Mouse (Mus musculus) heart, embryonic 16.5 days (tissue): ENCODE measurements at regions not wholly inside any gene's neighbourhood (a gene's known extent, or its start where the extent isn't known, plus 50 kb on each side); places are given as distances from the start of the nearest gene placed in this dataset.

Experiments
- ATAC-seq: fragments of 200-750 bp; cut with Nextera tagmentation; replicated peaks from 2 replicates; pipeline ENCODE4 v1.8.0; 2017; ENCODE audit warnings: moderate number of reproducible peaks; ENCODE audit not compliant: insufficient read depth, low FRiP score; ENCODE audit errors: extremely low read depth
- H3K27ac ChIP-seq: fragments of 300-500 bp; sonication (generic); 2 replicates; pipeline ENCODE4 v1.5.1; 2014; ENCODE audit warnings: mild to moderate bottlenecking, low read length, control low read depth, moderate library complexity
- H3K27me3 ChIP-seq: fragments of 300-500 bp; sonication (generic); 2 replicates; pipeline ENCODE4 v1.6.1; 2014; ENCODE audit warnings: low read length, mixed read lengths; ENCODE audit not compliant: control insufficient read depth, insufficient read depth
- H3K36me3 ChIP-seq: fragments of 300-500 bp; sonication (generic); 2 replicates; pipeline ENCODE4 v1.6.1; 2014; ENCODE audit not compliant: control insufficient read depth, insufficient read depth
- H3K4me1 ChIP-seq: fragments of 300-500 bp; sonication (generic); 2 replicates; pipeline ENCODE4 v1.6.1; 2014; ENCODE audit warnings: low read length, mixed read lengths; ENCODE audit not compliant: control insufficient read depth, insufficient read depth
- H3K4me2 ChIP-seq: fragments of 300-500 bp; sonication (generic); 2 replicates; pipeline ENCODE4 v1.6.1; 2014; ENCODE audit warnings: low read depth, mild to moderate bottlenecking, control low read depth, low read length
- H3K4me3 ChIP-seq: fragments of 300-500 bp; sonication (generic); 2 replicates; pipeline ENCODE4 v1.5.1; 2014; ENCODE audit warnings: mild to moderate bottlenecking, control low read depth, low read length
- H3K9ac ChIP-seq: fragments of 300-500 bp; sonication (generic); 2 replicates; pipeline ENCODE4 v1.6.1; 2014; ENCODE audit warnings: low read length, control low read depth
- H3K9me3 ChIP-seq: fragments of 300-500 bp; sonication (generic); replicated peaks from 2 replicates; pipeline ENCODE4 v1.6.1; 2016; ENCODE audit warnings: low read length; ENCODE audit not compliant: control insufficient read depth
- WGBS: fragments of 180-500 bp; shearing (Covaris S2); extraction: QIAGEN DNeasy Blood & Tissue Kit; methylation state at CpG from one replicate; pipeline ENCODE4 v1.1.7; 2014; 5-methylcytosine and 5-hydroxymethylcytosine counted together

DNA sequence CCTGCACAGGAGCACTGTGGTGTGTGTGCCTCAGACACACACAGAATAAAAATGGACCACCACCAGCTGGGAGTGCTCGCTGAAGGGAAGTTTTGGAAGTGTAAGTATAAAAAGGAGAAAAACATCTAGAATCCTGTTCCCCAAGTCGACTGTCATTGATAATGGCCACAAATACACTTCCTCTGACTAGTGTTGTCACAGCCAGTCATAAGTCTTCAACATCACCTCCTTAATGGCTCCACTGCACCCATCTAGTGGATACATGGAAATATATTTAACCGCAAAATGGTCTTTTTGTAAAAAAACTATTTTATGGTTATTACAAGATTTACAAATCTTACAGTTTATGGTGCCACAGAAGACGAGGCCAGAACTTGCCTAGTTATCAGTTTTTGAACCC lies 73.7 kb upstream of the Slc34a2 start:
- no peak overlapping the region for H3K27ac ChIP-seq
- H3K4me2 ChIP-seq, result no peak overlapping the region
- WGBS, result 71% methylated on average over 4 of the region's 4 CpGs
- no peak overlapping the region for H3K4me3 ChIP-seq
- no peaks in the 10 kb centered on the region for H3K9me3 ChIP-seq
- ATAC-seq, result no peak
- H3K4me1 ChIP-seq, result peaks cover 4% of the 10 kb centered on the region; the same call in 1 of the 2 replicates
- no peak overlapping the region for H3K9ac ChIP-seq
- H3K27me3 ChIP-seq, result no peaks in the 10 kb centered on the region
- no peaks in the 10 kb centered on the region for H3K36me3 ChIP-seq

DNA sequence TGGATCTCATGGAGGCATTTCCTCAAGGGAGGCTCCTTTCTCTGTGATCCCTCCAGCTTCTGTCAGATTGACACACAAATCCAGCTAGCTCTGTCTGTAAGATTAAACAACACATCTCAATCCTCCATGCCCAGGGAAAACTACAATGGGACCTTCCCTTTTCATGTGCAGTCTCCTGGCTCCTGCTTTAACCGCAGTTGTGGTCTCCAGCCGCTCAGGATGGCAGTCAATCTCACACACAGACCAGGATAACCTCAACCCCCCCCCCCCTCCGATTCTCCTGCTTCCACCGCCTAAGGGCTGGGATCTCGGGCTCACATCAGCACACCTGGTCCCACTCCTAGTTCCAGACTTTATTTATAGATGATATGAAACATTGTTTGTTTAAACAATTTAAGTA lies 66.1 kb upstream of the Slc34a2 start:
- no peak for ATAC-seq
- H3K4me2 ChIP-seq, result no peak overlapping the region
- peaks cover 4% of the 10 kb centered on the region; the same call in 1 of the 2 replicates for H3K4me1 ChIP-seq
- H3K9me3 ChIP-seq, result no peaks in the 10 kb centered on the region
- no peaks in the 10 kb centered on the region for H3K36me3 ChIP-seq
- H3K27me3 ChIP-seq, result no peaks in the 10 kb centered on the region
- H3K9ac ChIP-seq, result no peak overlapping the region
- WGBS, result 67% methylated on average over 5 of the region's 5 CpGs
- H3K4me3 ChIP-seq, result no peak overlapping the region
- no peak overlapping the region for H3K27ac ChIP-seq

DNA sequence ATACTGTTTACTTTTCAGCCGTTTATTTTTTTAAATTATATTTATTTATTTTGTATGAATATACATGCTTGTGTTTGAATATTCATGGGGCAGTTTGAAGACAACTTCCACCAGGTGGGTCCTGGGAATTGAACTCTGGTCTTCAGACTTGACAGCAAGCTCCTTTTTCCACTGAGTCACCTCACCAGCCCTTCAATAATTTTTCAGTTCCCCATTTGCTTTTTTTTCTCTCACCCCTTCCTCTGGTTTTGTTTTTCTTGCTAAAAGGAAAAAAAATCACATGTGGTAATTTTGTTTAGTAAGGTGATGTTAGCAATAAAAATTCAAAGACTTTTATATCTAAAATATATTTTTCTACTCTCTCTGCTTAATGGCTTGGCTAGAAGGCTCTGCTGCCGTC lies 64.9 kb upstream of the Slc34a2 start:
- no peak overlapping the region for H3K4me3 ChIP-seq
- no peak overlapping the region for H3K27ac ChIP-seq
- no peaks in the 10 kb centered on the region for H3K36me3 ChIP-seq
- no peak overlapping the region for H3K4me2 ChIP-seq
- 71% methylated on average over 2 of the region's 2 CpGs for WGBS
- H3K27me3 ChIP-seq, result no peaks in the 10 kb centered on the region
- no peaks in the 10 kb centered on the region for H3K9me3 ChIP-seq
- ATAC-seq, result no peak
- peaks cover 6% of the 10 kb centered on the region; the same call in 1 of the 2 replicates for H3K4me1 ChIP-seq
- H3K9ac ChIP-seq, result no peak overlapping the region

DNA sequence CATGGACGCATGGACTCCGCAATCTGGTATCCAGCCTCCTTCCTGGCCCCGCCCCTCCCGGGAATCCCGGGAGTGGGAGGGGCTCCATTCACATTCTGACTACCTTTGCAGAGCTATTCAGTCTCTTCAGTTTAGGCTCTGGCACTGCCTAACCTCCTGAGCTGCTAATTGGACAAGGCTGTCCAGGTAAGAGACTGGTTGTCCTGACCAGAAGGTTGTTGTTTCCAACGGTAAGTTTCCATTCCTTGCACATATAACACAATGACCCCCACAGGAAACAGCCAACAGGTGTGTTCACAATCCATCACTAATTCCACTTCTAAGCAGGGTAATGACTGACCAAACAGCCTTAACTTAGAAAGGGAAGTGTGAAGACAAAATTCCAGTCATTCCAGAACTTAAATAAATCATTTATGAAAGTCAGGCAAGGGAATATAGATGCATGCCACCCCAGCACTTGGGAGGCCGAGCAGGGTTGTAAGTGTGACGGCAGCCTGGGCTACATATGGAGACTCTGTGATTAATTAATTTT lies 62.3 kb upstream of the Slc34a2 start:
- Histone ChIP-seq H3K4me2 (no peak overlapping the region), H3K9ac (no peak overlapping the region), H3K9me3 (peaks cover 5% of the 10 kb centered on the region), H3K36me3 (no peaks in the 10 kb centered on the region), H3K4me3 (no peak overlapping the region), H3K27ac (no peak overlapping the region), H3K4me1 (0 out of 2 replicates have a peak, but pooled peaks cover 2% of the 10 kb centered on the region), H3K27me3 (no peaks in the 10 kb centered on the region)
- WGBS, result 63% methylated on average over 8 of the region's 8 CpGs
- ATAC-seq, result no peak

DNA sequence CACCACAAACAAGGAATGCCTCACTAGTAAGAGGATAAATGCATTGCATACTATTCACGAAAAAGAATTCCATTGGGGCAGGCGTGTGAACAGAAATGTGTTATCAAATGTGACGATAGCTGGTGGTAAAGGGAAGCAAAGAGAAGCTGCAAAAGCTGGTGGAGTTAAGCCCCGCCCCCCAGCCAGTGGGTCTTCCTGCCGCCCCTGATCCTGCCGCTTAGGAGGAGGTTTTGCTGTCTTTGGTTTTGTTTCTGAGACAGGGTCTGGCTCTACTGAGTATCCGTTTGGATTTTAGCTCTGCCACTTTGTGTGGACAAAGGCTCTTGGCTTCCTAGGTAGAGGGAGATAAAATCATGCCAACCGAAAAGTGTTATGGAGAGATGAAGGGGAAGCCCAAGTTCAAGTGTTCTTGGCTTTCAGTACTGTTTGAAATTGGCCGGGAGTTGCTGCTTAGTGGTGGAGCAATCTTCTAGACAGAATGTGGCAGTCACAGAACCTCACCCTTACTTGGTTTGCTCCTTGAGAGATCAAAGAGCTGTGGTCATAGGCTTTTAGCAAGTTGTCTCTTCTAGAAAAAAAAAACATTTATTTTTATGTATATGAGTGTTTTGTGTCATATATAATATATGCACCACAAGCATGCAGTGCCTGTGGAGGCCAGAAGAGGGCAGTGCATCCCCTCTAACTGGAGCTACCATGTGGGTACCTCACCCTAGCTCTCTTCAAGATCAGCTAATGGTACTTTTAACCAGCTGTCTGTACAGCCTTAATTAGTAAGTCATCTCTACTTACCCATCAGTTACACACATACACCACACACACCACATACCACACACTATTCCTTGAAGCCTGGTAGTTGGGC lies 59.8 kb upstream of the Slc34a2 start:
- H3K9me3 ChIP-seq, result peaks cover 5% of the 10 kb centered on the region
- H3K27me3 ChIP-seq, result no peaks in the 10 kb centered on the region

DNA sequence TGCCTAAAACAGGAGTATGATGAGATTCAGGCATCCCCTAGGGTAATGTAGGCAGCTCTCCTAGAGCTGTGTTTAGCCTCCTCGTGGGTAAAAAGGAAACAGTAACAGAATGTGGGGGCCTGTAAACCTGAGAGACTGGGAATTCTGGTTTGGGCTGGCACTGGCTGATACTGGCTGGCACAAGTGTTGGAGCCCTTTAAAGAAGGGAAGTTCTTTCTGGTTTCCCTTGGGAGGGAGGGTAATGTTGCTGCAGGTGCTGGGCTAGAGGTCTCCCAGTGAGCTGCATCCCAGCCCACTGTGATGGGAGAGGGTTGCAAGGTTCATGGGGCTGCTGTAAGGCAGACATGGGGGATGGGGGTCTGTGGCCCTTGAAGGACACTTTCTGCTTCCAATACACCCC lies 58.4 kb upstream of the Slc34a2 start:
- H3K4me1 ChIP-seq, result 0 out of 2 replicates have a peak, but pooled peaks cover 2% of the 10 kb centered on the region
- H3K36me3 ChIP-seq, result no peaks in the 10 kb centered on the region
- H3K27ac ChIP-seq, result no peak overlapping the region
- H3K4me3 ChIP-seq, result no peak overlapping the region
- WGBS, result 39% methylated on average over 1 of the region's 1 CpGs
- H3K27me3 ChIP-seq, result no peaks in the 10 kb centered on the region
- H3K9me3 ChIP-seq, result peaks cover 5% of the 10 kb centered on the region
- no peak for ATAC-seq
- no peak overlapping the region for H3K9ac ChIP-seq
- H3K4me2 ChIP-seq, result no peak overlapping the region

More for the DNA sequence above, 59.8 kb upstream of the Slc34a2 start:
- Histone ChIP-seq H3K27ac (no peak overlapping the region), H3K4me1 (0 out of 2 replicates have a peak, but pooled peaks cover 2% of the 10 kb centered on the region), H3K9ac (no peak overlapping the region), H3K36me3 (no peaks in the 10 kb centered on the region), H3K4me2 (peak overlapping the region; percentile 26; the same call in 1 of the 2 replicates), H3K4me3 (no peak overlapping the region)
- 46% methylated on average over 9 of the region's 9 CpGs for WGBS
- ATAC-seq, result no peak

DNA sequence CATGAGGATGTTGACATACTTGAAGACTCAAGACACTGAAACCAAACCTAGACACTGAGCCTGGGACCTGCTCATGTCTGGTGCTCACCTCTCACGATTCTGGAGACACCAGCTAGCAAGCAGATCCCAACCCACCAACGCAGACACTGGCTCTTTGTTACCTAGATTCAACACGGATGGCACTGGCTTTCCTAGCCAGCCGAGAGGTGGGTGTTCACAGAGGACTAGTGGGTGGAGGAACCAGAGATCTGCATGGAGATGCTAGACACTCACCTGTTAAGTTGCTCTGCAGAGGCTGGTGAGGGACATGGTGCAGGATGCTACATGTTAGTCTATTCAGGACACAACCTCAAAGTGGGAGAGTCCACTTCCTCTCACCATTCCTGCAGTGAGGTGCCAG lies 55.8 kb upstream of the Slc34a2 start:
- H3K36me3 ChIP-seq, result no peaks in the 10 kb centered on the region
- H3K27ac ChIP-seq, result no peak overlapping the region
- H3K9ac ChIP-seq, result no peak overlapping the region
- ATAC-seq, result no peak
- H3K9me3 ChIP-seq, result peaks cover 5% of the 10 kb centered on the region
- 80% methylated on average over 4 of the region's 4 CpGs for WGBS
- H3K4me1 ChIP-seq, result 0 out of 2 replicates have a peak, but pooled peaks cover 2% of the 10 kb centered on the region
- no peak overlapping the region for H3K4me3 ChIP-seq
- no peaks in the 10 kb centered on the region for H3K27me3 ChIP-seq
- no peak overlapping the region for H3K4me2 ChIP-seq

DNA sequence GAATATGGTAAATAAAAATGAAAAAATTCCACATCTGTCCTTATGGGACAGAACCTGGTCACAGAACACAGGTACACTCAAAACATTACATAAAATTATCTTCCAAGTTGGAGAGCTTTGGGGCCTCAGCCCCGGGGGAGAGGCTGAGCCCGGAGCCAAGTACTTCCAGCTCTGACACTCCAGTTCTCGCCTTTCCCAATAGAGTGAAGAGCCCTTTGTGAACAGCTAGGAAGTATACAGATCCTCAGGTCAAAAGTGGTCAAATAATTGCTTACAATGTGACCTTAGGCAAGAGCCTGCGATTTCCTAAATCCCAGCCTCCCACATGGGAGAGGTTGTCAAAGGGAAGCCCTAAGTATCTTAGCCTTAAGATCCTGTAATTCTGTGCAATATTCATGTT lies 55.1 kb upstream of the Slc34a2 start:
- Histone ChIP-seq H3K27ac (no peak overlapping the region), H3K9me3 (peaks cover 8% of the 10 kb centered on the region), H3K4me3 (no peak overlapping the region), H3K4me2 (no peak overlapping the region), H3K27me3 (no peaks in the 10 kb centered on the region), H3K4me1 (0 out of 2 replicates have a peak, but pooled peaks cover 2% of the 10 kb centered on the region), H3K9ac (no peak overlapping the region), H3K36me3 (no peaks in the 10 kb centered on the region)
- WGBS, result 58% methylated on average over 4 of the region's 4 CpGs
- ATAC-seq, result no peak
